Mouse (Mus musculus): ENCODE data around the gene Nos1.

DNA sequence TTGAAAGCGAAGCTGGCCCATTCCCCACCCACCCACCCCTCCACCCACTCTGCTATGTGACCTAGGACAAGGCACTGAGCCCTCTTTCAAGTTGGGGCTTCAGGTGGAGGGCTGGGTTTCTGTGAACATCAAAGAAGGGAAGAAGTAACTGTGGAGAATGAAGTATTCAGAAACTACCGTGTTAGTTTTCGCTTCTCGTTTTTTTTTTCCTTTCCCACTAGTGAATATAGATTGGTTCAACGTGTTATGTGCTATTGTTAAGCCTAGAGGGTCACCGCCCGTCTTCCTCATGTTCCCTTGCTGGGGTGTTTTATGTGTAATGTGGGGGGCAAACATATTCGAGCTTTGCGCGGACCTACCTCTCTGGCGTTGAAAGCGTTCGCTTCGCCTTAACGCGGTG lies 85.0 kb downstream of the Nos1 start:
- TF ChIP-seq CTCF (IDR thresholded peaks at IDR 0.05; ENCODE audit: control insufficient read depth, insufficient read depth, low read length) (no peak), POLR2A (IDR thresholded peaks at IDR 0.05; ENCODE audit: borderline replicate concordance, control insufficient read depth, low read depth, low read length) (no peak)
